In the genomic region with DNA sequence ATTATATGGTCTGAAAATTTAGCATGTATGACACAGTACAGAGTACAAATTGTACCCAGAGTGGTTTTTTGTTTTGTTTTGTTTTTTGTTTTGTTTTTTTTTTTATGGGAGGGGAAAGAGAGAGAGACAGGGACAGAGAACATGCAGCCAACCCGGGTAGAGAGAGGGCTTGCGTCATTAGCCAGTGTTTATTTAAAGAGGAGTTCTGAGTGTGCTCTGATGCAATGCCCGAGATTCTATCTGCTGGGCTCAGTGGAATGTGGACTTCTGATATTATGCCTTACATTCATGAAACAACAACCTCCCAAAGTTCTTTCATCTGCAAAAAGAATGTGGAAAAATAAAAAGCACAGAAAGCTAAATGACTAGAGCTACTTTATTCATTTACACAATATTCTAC, we compare ENCODE assay signal across 12 mouse cellular contexts. TPM values are rescaled to one million over a fixed set of nuclear protein-coding genes. Genes with fewer than 3 reads are reported as not detected.
DNase-seq lines count a peak whose midpoint lies in the region; ATAC-seq and TF ChIP-seq lines count a peak whose summit lies in the region.
"Had no signal": no experiment of that assay in that cellular context is flagged by ENCODE, and none has a peak within 500 bp of the region (broad histone marks: within the 10 kb centered on the region; RNA-seq: fewer than 3 reads in every experiment).

No protein-coding gene starts in this region.

- WGBS in liver, adult 2 months, result 5% methylated on average over 3 of the region's 3 CpGs

- no peak for TF ChIP-seq CTCF in liver, adult 2 months (IDR thresholded peaks at IDR 0.05; ENCODE audit: low read depth, low read length)
- TF ChIP-seq CTCF in cortical plate, adult 2 months (IDR thresholded peaks at IDR 0.05; ENCODE audit: extremely low read depth, insufficient read depth, low read length), result no peak

- no peaks in the 10 kb centered on the region for H3K27me3 ChIP-seq in liver, adult 2 months (ENCODE audit: control insufficient read depth, insufficient read depth, low read length)

- intact Hi-C loops in heart, postnatal 10 days (cut with DNase I), result no loop called here

- peaks cover 39% of the 10 kb centered on the region for H3K4me1 ChIP-seq in liver, adult 2 months (ENCODE audit: control insufficient read depth, insufficient read depth, low read length)
- peaks cover 4% of the 10 kb centered on the region for H3K4me1 ChIP-seq in cortical plate, adult 2 months (ENCODE audit: control insufficient read depth, insufficient read depth, low read length)

- H3K4me3 ChIP-seq in liver, adult 2 months (ENCODE audit: insufficient read depth, low read depth, low read length), result no peak overlapping the region
- H3K4me3 ChIP-seq in cortical plate, adult 2 months (ENCODE audit: insufficient read depth, low read length), result no peak overlapping the region
- H3K4me3 ChIP-seq: forebrain, embryonic 10.5 days had no signal

- H3K79me2 ChIP-seq in liver, adult 2 months (ENCODE audit: control insufficient read depth, insufficient read depth, low read length), result peaks cover 37% of the 10 kb centered on the region

- no peak for TF ChIP-seq POLR2A in liver, adult 2 months (IDR thresholded peaks at IDR 0.05; ENCODE audit: extremely low read depth, insufficient read depth, low read length)
- TF ChIP-seq POLR2A in cortical plate, adult 2 months (IDR thresholded peaks at IDR 0.05; ENCODE audit: extremely low read depth, insufficient read depth, low read length), result 0 out of 2 replicates have a peak, but pooled peaks have one; percentile 17

- no peaks in the 10 kb centered on the region for H3K36me3 ChIP-seq in liver, adult 2 months (ENCODE audit: control insufficient read depth, insufficient read depth, low read length)

- no peak overlapping the region for H3K9ac ChIP-seq in liver, adult 2 months (ENCODE audit: low read depth, low read length)

- peak; percentile 65 for ATAC-seq in megakaryocyte, adult 5-6 weeks (ENCODE audit: poor library complexity, severe bottlenecking)

- no peak overlapping the region for H3K27ac ChIP-seq in liver, adult 2 months (replicated peaks; ENCODE audit: insufficient read depth, low read depth, low read length)
- no peak overlapping the region for H3K27ac ChIP-seq in cortical plate, adult 2 months (ENCODE audit: insufficient read depth, low read length)
- H3K27ac ChIP-seq: forebrain, embryonic 10.5 days had no signal

- DNase-seq in heart, adult 18-20 months, result peak; percentile 66 to 74
- DNase-seq in heart, postnatal 10 days, result no peak
- peak; percentile 95 for DNase-seq in liver, adult 2 months (ENCODE audit: extremely low read depth, low read depth, low spot score)
- DNase-seq in liver, result no peak
- no peak for DNase-seq in urinary bladder, postnatal 36 days (ENCODE audit: low spot score in 2 of 2)
- DNase-seq in layer of hippocampus, postnatal 36 days, result no peak
- DNase-seq: cerebellum, adult 9-10 months; gastrocnemius, postnatal 10 days; kidney, postnatal 10 days had no signal

RNA-seq across cellular contexts. Expression of gene Clip1, which starts 9.2 kb away (rescaled TPM):
- 100 to 1,000 TPM; 173 to 179 TPM for total RNA-seq in heart, adult 18-20 months (2021)
- 100 to 1,000 TPM; 135 to 144 TPM for total RNA-seq in heart, postnatal 10 days (2021)
- 18.5 and 25.2 TPM in 2 replicates for total RNA-seq in liver, adult 2 months (2014; rRNA removed)
- polyA plus RNA-seq in liver, adult 2 months (2012; rRNA removed), result 10.9 and 11.8 TPM in 2 replicates
- polyA plus RNA-seq in cortical plate, adult 2 months (2012; rRNA removed), result 78.2 and 86.5 TPM in 2 replicates
- total RNA-seq in megakaryocyte, adult 5-6 weeks (2015), result 45.5 and 46.9 TPM in 2 replicates
- 96.0 and 126 TPM in 2 replicates for total RNA-seq in megakaryocyte, adult 5-6 weeks (2017)
- 100 to 1,000 TPM; 136 to 137 TPM for total RNA-seq in layer of hippocampus, postnatal 36 days (2021)

RNA-seq across cellular contexts. Expression of gene Zcchc8, which starts 45.7 kb away (rescaled TPM):
- 10 to 100 TPM; 17.3 to 22.0 TPM for total RNA-seq in heart, adult 18-20 months (2021)
- 10 to 100 TPM; 39.4 to 49.5 TPM for total RNA-seq in heart, postnatal 10 days (2021)
- total RNA-seq in liver, adult 2 months (2014; rRNA removed), result 9.0 and 12.1 TPM in 2 replicates
- 9.6 and 12.7 TPM in 2 replicates for polyA plus RNA-seq in liver, adult 2 months (2012; rRNA removed)
- 42.6 and 47.3 TPM in 2 replicates for polyA plus RNA-seq in cortical plate, adult 2 months (2012; rRNA removed)
- total RNA-seq in megakaryocyte, adult 5-6 weeks (2015), result 43.9 and 65.3 TPM in 2 replicates
- 122 and 197 TPM in 2 replicates for total RNA-seq in megakaryocyte, adult 5-6 weeks (2017)
- 10 to 100 TPM; 49.6 to 63.2 TPM for total RNA-seq in layer of hippocampus, postnatal 36 days (2021)

Comparison
In these comparisons a context has a peak if more than half of its experiments do, and no peak if none do; other contexts are left out.
1. DNase-seq: peak in heart, adult 18-20 months (2 of 2) and liver, adult 2 months (single experiment); none in heart, postnatal 10 days (0 of 2), liver (single experiment), urinary bladder, postnatal 36 days (0 of 2) and layer of hippocampus, postnatal 36 days (0 of 2).